ENCODE assay signal across 8 mouse cellular contexts in the genomic region with DNA sequence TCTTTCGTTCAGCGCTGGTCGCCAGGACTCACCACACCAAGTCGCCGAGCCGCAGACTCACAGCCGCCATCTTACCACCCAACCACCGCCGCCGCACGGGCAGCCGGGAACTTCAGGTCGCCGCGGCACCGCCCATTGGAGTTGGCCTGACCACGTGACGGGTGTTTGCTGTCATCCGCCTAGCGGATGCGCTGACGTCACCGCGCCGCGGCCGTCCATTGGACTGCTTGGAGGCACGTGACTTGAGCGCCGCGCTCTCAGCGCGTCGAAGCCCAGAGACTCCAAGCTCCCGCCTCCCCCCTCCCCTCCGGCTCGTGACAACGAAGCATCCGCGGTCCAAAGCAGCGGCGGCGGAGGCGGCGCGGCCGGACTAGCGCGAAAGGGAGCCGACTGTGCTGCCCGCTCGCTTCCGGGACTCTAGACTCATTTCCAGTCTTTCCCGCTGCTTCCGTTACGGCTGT. TPM values are rescaled to one million over a fixed set of nuclear protein-coding genes. Genes with fewer than 3 reads are reported as not detected.
DNase-seq lines count a peak whose midpoint lies in the region; ATAC-seq lines count a peak whose summit lies in the region.

Gene Glyr1, minus strand, starts transcription at position 90 of the 461 bp plus-strand sequence.
Gene Ubn1, plus strand, starts transcription at position 284 of the 461 bp plus-strand sequence.

- peaks cover 37% of the 10 kb centered on the region for H3K4me1 ChIP-seq in hindbrain, embryonic 15.5 days (replicated peaks)

- peak within 1 kb of the TSS; percentile 88 for H3K4me2 ChIP-seq in hindbrain, embryonic 15.5 days

- WGBS in hindbrain, embryonic 15.5 days: under 1% methylated on average over 52 of the region's 56 CpGs

- H3K9me3 ChIP-seq in hindbrain, embryonic 15.5 days: no peaks in the 10 kb centered on the region

- ATAC-seq in hindbrain, embryonic 15.5 days (ENCODE audit: low FRiP score, low read depth): peak; percentile 100

- H3K36me3 ChIP-seq in hindbrain, embryonic 15.5 days: peaks cover 34% of the 10 kb centered on the region

- peak within 1 kb of the TSS; percentile 95 for H3K27ac ChIP-seq in hindbrain, embryonic 15.5 days (replicated peaks)

- H3K27me3 ChIP-seq in hindbrain, embryonic 15.5 days: no peaks in the 10 kb centered on the region

- peak; percentile 100 for DNase-seq in T-cell, adult 2 months (ENCODE audit: low spot score)
- peak; percentile 99 to 100 for DNase-seq in cerebellum, postnatal 36 days
- peak; percentile 98 to 100 for DNase-seq in frontal cortex, postnatal 36 days (ENCODE audit: low spot score in 2 of 2)
- peak; percentile 99 for DNase-seq in left cerebral cortex, adult 11 months (ENCODE audit: low spot score)
- peak; percentile 99 to 100 for DNase-seq in lung, postnatal 4 days
- peak; percentile 99 for DNase-seq in retina, postnatal 7 days (ENCODE audit: low read depth, low spot score)
- peak; percentile 95 for DNase-seq in urinary bladder, adult 2 months (ENCODE audit: low spot score)

- H3K4me3 ChIP-seq in hindbrain, embryonic 15.5 days: peak within 1 kb of the TSS; percentile 66

- peak within 1 kb of the TSS; percentile 90 for H3K9ac ChIP-seq in hindbrain, embryonic 15.5 days

RNA-seq across cellular contexts. Expression of gene Glyr1, which starts in this region (rescaled TPM):
- polyA plus RNA-seq in hindbrain, embryonic 15.5 days (2015; fragmentation: Nextera tagmentation; extraction: Ambion mirVana): 176 and 180 TPM in 2 replicates
- 79.8 and 84.7 TPM in 2 replicates for polyA plus RNA-seq in urinary bladder, adult 2 months (2012; rRNA removed)

RNA-seq across cellular contexts. Expression of gene Ubn1, which starts in this region (rescaled TPM):
- 13.0 and 13.9 TPM in 2 replicates for polyA plus RNA-seq in hindbrain, embryonic 15.5 days (2015; fragmentation: Nextera tagmentation; extraction: Ambion mirVana)
- polyA plus RNA-seq in urinary bladder, adult 2 months (2012; rRNA removed): 32.5 and 33.1 TPM in 2 replicates

Comparison
In these comparisons a context has a peak if more than half of its experiments do, and no peak if none do; other contexts are left out.
1. Peak in every context shown above with its lines: DNase-seq, ATAC-seq, H3K4me3 ChIP-seq and H3K27ac ChIP-seq.